Mouse (Mus musculus): ENCODE results near the gene Olfr292.

Gene Olfr292

DNA sequence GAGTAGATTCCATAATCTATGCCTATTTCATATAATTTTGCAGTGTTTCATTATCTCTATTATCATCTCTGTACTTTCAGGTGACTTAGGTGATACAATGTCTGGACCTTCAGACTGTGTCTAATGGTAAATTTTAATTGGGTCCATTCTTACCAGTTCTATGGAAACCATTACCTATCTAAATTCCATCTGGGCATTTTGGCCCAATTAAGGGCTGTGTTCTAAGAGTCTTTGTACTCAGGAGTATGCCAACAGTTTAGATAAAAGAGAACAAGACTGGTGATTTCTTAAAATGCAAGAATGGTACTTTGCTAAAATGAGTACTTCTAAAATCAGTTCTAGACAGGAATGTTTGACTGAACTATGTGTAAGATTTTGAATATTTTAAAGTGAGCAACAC, at the start of gene Olfr292:
Gene Olfr292 (plus strand): TSS at position 301 of the 400 bp plus-strand sequence.
- DNase-seq (ENCODE audit: low spot score): no peak

DNA sequence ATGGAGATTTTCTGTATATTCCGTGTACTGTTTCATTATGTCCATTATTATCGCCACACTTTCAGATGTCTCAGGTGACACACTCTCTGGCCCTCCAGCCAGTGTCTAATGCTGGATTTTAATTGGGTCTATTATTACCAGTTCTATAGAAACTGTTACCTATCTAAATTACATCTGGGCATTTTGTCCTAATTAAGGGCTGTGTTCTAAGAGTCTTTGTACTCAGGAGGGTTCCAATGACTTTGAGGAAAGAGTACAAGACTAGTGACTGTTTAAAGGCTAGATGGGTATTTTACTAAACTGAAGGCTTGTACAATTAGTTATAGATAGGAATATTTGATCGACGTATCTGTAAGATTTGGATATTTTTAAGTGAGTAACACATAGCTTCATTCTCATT, 39.4 kb upstream of the Olfr292 start, which contains the start of gene Olfr293:
Gene Olfr293 (plus strand): TSS at position 301 of the 400 bp plus-strand sequence.
- DNase-seq (ENCODE audit: low spot score): no peak

DNA sequence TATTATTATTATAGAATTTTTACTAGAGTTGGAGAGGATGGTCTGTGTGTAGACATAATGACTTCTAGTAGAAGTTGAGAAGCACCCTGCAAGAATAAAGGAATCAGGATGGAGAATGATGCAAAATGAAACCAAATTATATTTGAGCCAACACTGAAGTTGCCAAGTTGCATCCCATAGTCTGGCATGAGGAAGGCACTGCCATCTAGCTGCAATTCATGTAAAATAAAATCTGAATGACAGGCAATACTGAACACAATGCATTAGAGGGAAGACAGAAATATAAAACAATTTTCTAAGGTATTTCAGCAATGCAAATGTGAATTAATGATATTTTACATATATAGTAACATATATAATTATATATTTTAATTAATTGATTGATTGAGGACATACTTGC, 36.9 kb downstream of the Olfr292 start:
- DNase-seq (ENCODE audit: low spot score): no peak

Data from ovary, postnatal 14 days (tissue).